Mouse (Mus musculus) MEL (cell line): Measurements from ENCODE around the gene Gm21988. TPM values are rescaled to one million over a fixed set of nuclear protein-coding genes. Genes with fewer than 3 reads are reported as not detected.

ENCODE experiments used
- DNase-seq: peaks from one replicate; pipeline ENCODE4 v3.0.0; 2011; ENCODE audit warnings: low read depth, low spot score
- H3K27ac ChIP-seq: 2 replicates; pipeline ENCODE4 v1.5.1; 2012; ENCODE audit warnings: low read depth, mild to moderate bottlenecking, control low read depth, low read length, moderate library complexity; ENCODE audit not compliant: control insufficient read depth
- H3K27me3 ChIP-seq, 2 experiments: fragments of 150-350 bp in 1 of 2; sonication (generic) in 1 of 2; 2 replicates each; pipeline ENCODE4 v1.6.1; 2012; ENCODE audit warnings: low read length in 2 of 2, mild to moderate bottlenecking in 2 of 2, improper control_type of control experiment in 1 of 2, moderate library complexity in 1 of 2; ENCODE audit not compliant: insufficient read depth in 2 of 2, control insufficient read depth in 1 of 2
- H3K36me3 ChIP-seq, 2 experiments: 2 replicates each; pipeline ENCODE4 v1.6.1; 2012 to 2014; ENCODE audit warnings: low read length in 2 of 2, improper control_type of control experiment in 1 of 2, inconsistent platforms in 1 of 2, mild to moderate bottlenecking in 1 of 2; ENCODE audit not compliant: insufficient read depth in 2 of 2, control insufficient read depth in 1 of 2
- H3K4me1 ChIP-seq, 2 experiments: fragments of 150-350 bp in 1 of 2; sonication (generic) in 1 of 2; 2 replicates each; pipeline ENCODE4 v1.6.1; 2012; ENCODE audit warnings: low read length in 2 of 2, improper control_type of control experiment in 1 of 2, mild to moderate bottlenecking in 1 of 2; ENCODE audit not compliant: insufficient read depth in 2 of 2, control insufficient read depth in 1 of 2
- H3K4me3 ChIP-seq, 2 experiments: fragments of 150-350 bp in 1 of 2; sonication (generic) in 1 of 2; 2 replicates each; pipeline ENCODE4 v1.5.1; 2012; ENCODE audit warnings: low read depth in 2 of 2, low read length in 2 of 2, mild to moderate bottlenecking in 2 of 2, moderate library complexity in 2 of 2, control low read depth in 1 of 2, improper control_type of control experiment in 1 of 2; ENCODE audit not compliant: control insufficient read depth in 1 of 2, insufficient read depth in 1 of 2
- H3K79me2 ChIP-seq: 2 replicates; pipeline ENCODE4 v1.6.1; 2012; ENCODE audit warnings: mild to moderate bottlenecking, low read length, moderate library complexity; ENCODE audit not compliant: control insufficient read depth, poor library complexity, insufficient read depth
- H3K9ac ChIP-seq: 2 replicates; pipeline ENCODE4 v1.6.1; 2012; ENCODE audit warnings: low read depth, mild to moderate bottlenecking, control low read depth, low read length, moderate library complexity; ENCODE audit not compliant: control insufficient read depth, poor library complexity, severe bottlenecking
- H3K9me3 ChIP-seq: fragments of 150-350 bp; sonication (generic); replicated peaks from 2 replicates; pipeline ENCODE4 v1.6.1; 2012; ENCODE audit warnings: mild to moderate bottlenecking, low read length, improper control_type of control experiment, moderate library complexity; ENCODE audit not compliant: insufficient read depth
- BHLHE40 ChIP-seq: IDR thresholded peaks from 2 replicates; pipeline ENCODE4 v1.6.1; 2012; ENCODE audit warnings: low read depth, mild to moderate bottlenecking, inconsistent platforms, low read length, improper control_type of control experiment, borderline replicate concordance
- CHD1 ChIP-seq: IDR thresholded peaks from 2 replicates; pipeline ENCODE4 v1.6.1; 2012; ENCODE audit warnings: low read depth, mild to moderate bottlenecking, inconsistent platforms, low read length, improper control_type of control experiment
- CTCF ChIP-seq, 3 experiments: IDR thresholded peaks in 2 of 3; conservative IDR thresholded peaks in 1 of 3; 2 replicates each; pipeline ENCODE4 v1.5.1; 2011 to 2012; ENCODE audit warnings: low read length in 3 of 3, low read depth in 2 of 3, mild to moderate bottlenecking in 2 of 3, improper control_type of control experiment in 1 of 3, inconsistent platforms in 1 of 3, mixed read lengths in 1 of 3, moderate library complexity in 1 of 3; ENCODE audit not compliant: control insufficient read depth in 1 of 3, insufficient read depth in 1 of 3, poor library complexity in 1 of 3, severe bottlenecking in 1 of 3
- E2F4 ChIP-seq: IDR thresholded peaks from 2 replicates; pipeline ENCODE4 v1.6.1; 2011; ENCODE audit warnings: low read depth, low read length, improper control_type of control experiment, borderline replicate concordance
- ELF1 ChIP-seq: IDR thresholded peaks from 2 replicates; pipeline ENCODE4 v1.6.1; 2014; ENCODE audit warnings: low read depth, mild to moderate bottlenecking, inconsistent platforms, low read length, improper control_type of control experiment, moderate library complexity
- EP300 ChIP-seq, 2 experiments: IDR thresholded peaks; 2 replicates each; pipeline ENCODE4 v1.6.1; 2011; ENCODE audit warnings: improper control_type of control experiment in 2 of 2, low read length in 2 of 2, low read depth in 1 of 2, mild to moderate bottlenecking in 1 of 2
- ETS1 ChIP-seq: IDR thresholded peaks from 2 replicates; pipeline ENCODE4 v1.6.1; 2012; ENCODE audit warnings: low read depth, mild to moderate bottlenecking, inconsistent platforms, low read length, improper control_type of control experiment, moderate library complexity
- GABPA ChIP-seq: IDR thresholded peaks from 2 replicates; pipeline ENCODE4 v1.6.1; 2012; ENCODE audit warnings: low read depth, mild to moderate bottlenecking, inconsistent platforms, low read length, improper control_type of control experiment, moderate library complexity
- HCFC1 ChIP-seq: IDR thresholded peaks from 2 replicates; pipeline ENCODE4 v1.6.1; 2012; ENCODE audit warnings: low read depth, mild to moderate bottlenecking, inconsistent platforms, low read length, improper control_type of control experiment, moderate library complexity
- MAFK ChIP-seq: IDR thresholded peaks from 2 replicates; pipeline ENCODE4 v1.6.1; 2011; ENCODE audit warnings: low read depth, mild to moderate bottlenecking, low read length, improper control_type of control experiment, borderline replicate concordance
- MAX ChIP-seq: IDR thresholded peaks from 2 replicates; pipeline ENCODE4 v1.6.1; 2011; ENCODE audit warnings: low read length, improper control_type of control experiment
- MAZ ChIP-seq: IDR thresholded peaks from 2 replicates; pipeline ENCODE4 v1.6.1; 2012; ENCODE audit warnings: low read depth, mild to moderate bottlenecking, inconsistent platforms, low read length, improper control_type of control experiment
- MEF2A ChIP-seq: IDR thresholded peaks from 2 replicates; pipeline ENCODE4 v1.6.1; 2014; ENCODE audit warnings: low read depth, mild to moderate bottlenecking, inconsistent platforms, low read length, improper control_type of control experiment; ENCODE audit not compliant: poor library complexity, insufficient replicate concordance, severe bottlenecking; ENCODE audit errors: extremely low read depth
- MYB ChIP-seq: IDR thresholded peaks from 2 replicates; pipeline ENCODE4 v1.6.1; 2011; ENCODE audit warnings: mild to moderate bottlenecking, low read depth, low read length, improper control_type of control experiment
- NRF1 ChIP-seq: IDR thresholded peaks from 2 replicates; pipeline ENCODE4 v1.6.1; 2014; ENCODE audit warnings: low read depth, mild to moderate bottlenecking, inconsistent platforms, low read length, improper control_type of control experiment, moderate library complexity; ENCODE audit not compliant: poor library complexity, insufficient read depth, severe bottlenecking
- POLR2A ChIP-seq, 2 experiments: IDR thresholded peaks; 2 replicates each; pipeline ENCODE4 v1.6.1; 2011 to 2012; ENCODE audit warnings: low read length in 2 of 2, mild to moderate bottlenecking in 2 of 2, control low read depth in 1 of 2, improper control_type of control experiment in 1 of 2, low read depth in 1 of 2, moderate library complexity in 1 of 2; ENCODE audit not compliant: control insufficient read depth in 1 of 2, insufficient read depth in 1 of 2, poor library complexity in 1 of 2
- POLR2AphosphoS2 ChIP-seq: IDR thresholded peaks from 2 replicates; pipeline ENCODE4 v1.6.1; 2011; ENCODE audit warnings: low read length, improper control_type of control experiment
- POLR2AphosphoS5 ChIP-seq: IDR thresholded peaks from 2 replicates; pipeline ENCODE4 v1.6.1; 2012; ENCODE audit warnings: low read depth, borderline replicate concordance, mild to moderate bottlenecking, inconsistent platforms, low read length, moderate library complexity, mixed read lengths
- SMC3 ChIP-seq: IDR thresholded peaks from 2 replicates; pipeline ENCODE4 v1.6.1; 2011; ENCODE audit warnings: low read depth, low read length, improper control_type of control experiment
- TAL1 ChIP-seq: IDR thresholded peaks from 2 replicates; pipeline ENCODE4 v1.6.1; 2012; ENCODE audit warnings: mild to moderate bottlenecking, inconsistent platforms, low read length, moderate library complexity, mixed read lengths
- TBP ChIP-seq: IDR thresholded peaks from 2 replicates; pipeline ENCODE4 v1.8.0; 2011; ENCODE audit warnings: low read depth, low read length, improper control_type of control experiment
- UBTF ChIP-seq: IDR thresholded peaks from 2 replicates; pipeline ENCODE4 v1.6.1; 2012; ENCODE audit warnings: low read depth, mild to moderate bottlenecking, inconsistent platforms, low read length, improper control_type of control experiment, moderate library complexity, borderline replicate concordance; ENCODE audit not compliant: insufficient read depth
- ZC3H11A ChIP-seq: IDR thresholded peaks from 2 replicates; pipeline ENCODE4 v1.6.1; 2012; ENCODE audit warnings: low read depth, mild to moderate bottlenecking, inconsistent platforms, low read length, improper control_type of control experiment
- ZMIZ1 ChIP-seq: IDR thresholded peaks from 2 replicates; pipeline ENCODE4 v1.6.1; 2012; ENCODE audit warnings: low read depth, mild to moderate bottlenecking, inconsistent platforms, low read length, improper control_type of control experiment, moderate library complexity
- polyA plus RNA-seq, 2 experiments: library from polyadenylated mRNA; stranded (reverse) in 1 of 2; unstranded in 1 of 2; fragments of >175 nt in 1 of 2; fragments of >200 nt in 1 of 2; gene quantifications; 2 replicates each; pipeline versions ENCODE4 v1.2.1 to v1.2.4; 2012; ENCODE audit warnings: low replicate concordance in 2 of 2, low read depth in 1 of 2; ENCODE audit not compliant: insufficient read length in 2 of 2, insufficient read depth in 1 of 2, missing spikeins in 1 of 2
- total RNA-seq: library from RNA; depleted of rRNA; stranded (reverse); fragments of 300-350 nt; gene quantifications from 2 replicates; pipeline ENCODE4 v1.2.3, GENCODE M21; 2012

Gene Gm21988
- total and polyA plus RNA-seq, 3 experiments, result 3.7 to 4.1 TPM; not detected in 1

- DNase-seq, result peak; percentile 72
- peaks cover 5 to 7% of the 10 kb centered on the region in 2 experiments; a peak in 3 of 4 replicates for H3K4me1 ChIP-seq
- peak overlapping the region; percentile 72 for H3K27ac ChIP-seq
- peak overlapping the region; percentile 66 to 77 for H3K4me3 ChIP-seq
- peak overlapping the region; percentile 70 for H3K9ac ChIP-seq
- TF ChIP-seq CTCF (IDR thresholded peaks at IDR 0.05 in 2 of 3, conservative IDR thresholded peaks at IDR 0.05 in 1 of 3; ENCODE audit: control insufficient read depth in 1 of 3, insufficient read depth in 1 of 3, low read depth in 2 of 3, low read length in 3 of 3, poor library complexity in 1 of 3, severe bottlenecking in 1 of 3) (peak in 1 of 3 experiments; percentile 32; a peak in 2 of 6 replicates), MAX (no peak), UBTF (0 out of 2 replicates have a peak, but pooled peaks have one; percentile 6), SMC3 (0 out of 2 replicates have a peak, but pooled peaks have one; percentile 13), CHD1 (peak; percentile 62; the same call in 1 of the 2 replicates), BHLHE40 (no peak), HCFC1 (peak; percentile 16; the same call in 1 of the 2 replicates), TAL1 (peak; percentile 76)
- H3K27me3 ChIP-seq, result no peaks in the 10 kb centered on the region
- no peaks in the 10 kb centered on the region for H3K9me3 ChIP-seq
- H3K79me2 ChIP-seq, result peaks cover 5% of the 10 kb centered on the region; the same call in 1 of the 2 replicates
- H3K36me3 ChIP-seq, result peaks cover 0 to 5% of the 10 kb centered on the region in 2 experiments; a peak in 2 of 4 replicates
Observed at GRCm38 (mm10) chr11:70221603-70222500, 17.8 kb downstream of the Gm21988 start.

- Histone ChIP-seq H3K36me3 (peaks cover 0 to 5% of the 10 kb centered on the region in 2 experiments; a peak in 2 of 4 replicates), H3K4me3 (peak within 1 kb of the TSS; percentile 66 to 77), H3K4me1 (peaks cover 5 to 7% of the 10 kb centered on the region in 2 experiments; a peak in 3 of 4 replicates), H3K79me2 (peaks cover 5% of the 10 kb centered on the region; the same call in 1 of the 2 replicates), H3K9me3 (no peaks in the 10 kb centered on the region), H3K27ac (peak within 1 kb of the TSS; percentile 95), H3K27me3 (no peaks in the 10 kb centered on the region), H3K9ac (peak within 1 kb of the TSS; percentile 81)
- peak; percentile 100 for DNase-seq
- TF ChIP-seq EP300 (IDR thresholded peaks at IDR 0.05; ENCODE audit: low read depth in 1 of 2, low read length in 2 of 2) (peak in 1 of 2 experiments; percentile 51; a peak in 2 of 4 replicates), MAZ (no peak; the same call in 1 of the 2 replicates), MAX (peak; percentile 97), ELF1 (peak; percentile 58), MYB (0 out of 2 replicates have a peak, but pooled peaks have one; percentile 34), SMC3 (no peak), TBP (peak; percentile 96), ZC3H11A (no peak), POLR2A (IDR thresholded peaks at IDR 0.05; ENCODE audit: control insufficient read depth in 1 of 2, insufficient read depth in 1 of 2, low read depth in 1 of 2, low read length in 2 of 2, poor library complexity in 1 of 2) (peak; percentile 88 to 98), ETS1 (peak; percentile 63), E2F4 (no peak), ZMIZ1 (peak; percentile 93), CHD1 (no peak), GABPA (no peak), NRF1 (peak; percentile 95), POLR2AphosphoS2 (peak; percentile 95), UBTF (0 out of 2 replicates have a peak, but pooled peaks have one; percentile 53), MAFK (no peak), POLR2AphosphoS5 (peak; percentile 58; the same call in 1 of the 2 replicates), MEF2A (no peak)
Observed at GRCm38 (mm10) chr11:70220731-70221602, 18.7 kb downstream of the Gm21988 start, which contains the start of gene Slc16a13. TSS of gene Slc16a13 (minus strand) at chr11:70221064.
